Mouse (Mus musculus) cerebellum, adult (tissue): ENCODE measurements around the gene Grap2.

ENCODE experiments used
- ATAC-seq: cut with Nextera tagmentation; 2 replicates; pipeline ENCODE4 v1.9.2; 2017; ENCODE audit warnings: mild to moderate bottlenecking, moderate library complexity, mixed read lengths; ENCODE audit not compliant: insufficient number of reproducible peaks, low FRiP score, low TSS enrichment

The Grap2 gene

GRCm38 (mm10) chr15:80598750-80599149 lies 26.4 kb downstream of the Grap2 start:
- no peak for ATAC-seq

DNA sequence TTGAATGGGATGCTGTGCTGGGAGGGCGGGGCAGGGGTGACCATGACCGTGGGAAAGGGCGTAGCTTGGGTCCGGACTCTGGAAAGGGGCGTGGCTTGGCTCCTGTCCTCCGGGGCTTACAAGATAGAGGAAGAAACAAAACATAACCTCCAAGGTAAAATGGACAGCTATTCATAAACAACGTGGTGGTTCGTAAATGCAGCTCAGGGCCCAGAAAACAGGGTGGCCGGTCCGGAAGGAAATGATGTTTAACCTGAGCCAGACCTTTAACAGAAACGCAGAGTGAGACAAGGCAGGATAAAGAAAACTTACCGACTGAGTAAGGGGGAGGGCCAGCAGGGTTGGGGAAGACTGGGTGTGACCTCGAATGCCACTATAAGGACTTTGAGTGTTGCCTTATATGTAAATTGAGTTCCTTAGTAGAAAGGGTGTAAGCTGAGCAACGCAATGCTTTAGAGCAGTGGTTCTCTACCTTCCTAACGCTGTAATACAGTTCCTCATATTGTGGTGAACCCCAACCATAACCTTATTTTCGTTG lies 26.9 kb downstream of the Grap2 start:
- no peak for ATAC-seq

DNA sequence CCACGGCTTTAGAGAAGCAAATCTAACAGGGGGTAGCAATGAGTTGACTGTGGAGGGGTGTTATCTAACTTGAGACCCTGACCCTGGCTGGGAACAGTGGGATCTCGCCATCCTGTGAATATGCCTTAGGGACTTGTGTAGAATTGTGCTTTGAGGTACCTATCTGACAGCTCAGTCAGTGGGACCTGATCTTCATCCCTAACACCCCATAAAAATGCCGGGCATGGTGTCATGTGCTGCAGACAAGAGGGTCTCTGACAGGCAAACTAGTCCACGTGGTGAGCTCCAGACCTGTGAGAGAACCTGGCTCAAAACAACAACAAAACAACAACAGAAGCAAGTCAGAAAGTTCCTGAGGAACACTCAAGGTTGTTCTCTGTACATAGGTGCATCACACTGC lies 27.4 kb downstream of the Grap2 start:
- no peak for ATAC-seq

GRCm38 (mm10) chr15:80601456-80601855 lies 29.1 kb downstream of the Grap2 start:
- ATAC-seq: no peak

DNA sequence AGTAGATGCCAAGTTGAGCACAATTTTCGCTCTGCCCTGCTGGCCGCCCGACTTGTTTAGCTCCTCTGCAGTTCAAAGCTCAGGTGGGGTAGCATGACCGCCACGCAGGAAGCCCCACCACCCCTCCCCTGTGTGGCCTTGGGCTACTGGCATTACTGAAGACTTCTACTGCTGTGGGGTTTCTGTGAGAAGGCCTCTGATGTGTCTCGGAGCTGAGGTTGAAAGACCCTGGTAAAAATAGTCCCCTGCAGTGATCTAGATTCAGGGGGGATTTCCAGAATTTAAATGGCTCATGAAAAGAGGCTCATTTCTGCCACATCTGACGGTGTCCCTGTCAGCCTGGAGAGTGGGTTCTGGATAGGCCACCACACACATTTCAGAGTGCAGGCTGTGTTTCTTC lies 30.1 kb downstream of the Grap2 start:
- ATAC-seq: no peak

- no peak for ATAC-seq
Measured at GRCm38 (mm10) chr15:80604026-80604425, 31.6 kb downstream of the Grap2 start.

DNA sequence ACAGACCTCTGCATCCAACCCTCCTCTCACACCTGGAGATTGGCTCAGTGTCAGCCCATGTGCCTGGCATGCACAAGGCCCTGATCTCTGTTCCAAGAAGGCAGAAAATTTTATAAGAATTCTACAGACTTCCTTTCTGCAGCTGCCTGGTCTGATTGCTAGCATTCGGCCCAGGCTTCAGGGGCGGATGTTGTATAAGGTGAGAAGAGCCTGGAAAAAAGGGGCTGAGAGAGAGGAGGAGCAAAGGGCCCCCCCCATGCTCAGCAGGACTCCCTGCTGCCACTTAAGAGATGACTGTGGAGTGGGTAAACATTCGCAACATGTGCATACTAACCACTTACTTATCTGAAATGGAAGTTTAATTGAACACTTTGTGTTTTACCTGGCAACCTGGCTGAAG lies 35.6 kb downstream of the Grap2 start:
- no peak for ATAC-seq

- no peak for ATAC-seq
Measured at GRCm38 (mm10) chr15:80610335-80610734, 37.9 kb downstream of the Grap2 start.

DNA sequence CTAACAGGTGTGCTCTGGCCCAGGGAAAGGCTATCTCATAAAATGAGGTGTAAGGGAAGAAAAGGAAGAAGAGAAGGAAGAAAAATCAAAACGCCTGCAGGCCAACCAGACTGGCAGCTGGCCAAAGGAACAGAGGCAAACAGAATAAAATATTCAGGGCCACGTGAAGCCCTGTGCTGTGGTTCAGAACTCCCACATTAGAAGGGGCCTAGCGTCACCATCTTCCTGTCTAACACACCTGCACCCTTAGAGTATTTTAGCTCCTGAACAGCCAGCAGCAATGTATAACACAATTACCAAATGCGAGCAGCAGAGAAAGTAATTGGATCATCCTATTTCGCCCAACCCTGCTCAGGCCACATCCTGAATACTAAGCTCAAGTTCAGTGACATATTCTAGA lies 39.1 kb downstream of the Grap2 start:
- ATAC-seq: no peak

DNA sequence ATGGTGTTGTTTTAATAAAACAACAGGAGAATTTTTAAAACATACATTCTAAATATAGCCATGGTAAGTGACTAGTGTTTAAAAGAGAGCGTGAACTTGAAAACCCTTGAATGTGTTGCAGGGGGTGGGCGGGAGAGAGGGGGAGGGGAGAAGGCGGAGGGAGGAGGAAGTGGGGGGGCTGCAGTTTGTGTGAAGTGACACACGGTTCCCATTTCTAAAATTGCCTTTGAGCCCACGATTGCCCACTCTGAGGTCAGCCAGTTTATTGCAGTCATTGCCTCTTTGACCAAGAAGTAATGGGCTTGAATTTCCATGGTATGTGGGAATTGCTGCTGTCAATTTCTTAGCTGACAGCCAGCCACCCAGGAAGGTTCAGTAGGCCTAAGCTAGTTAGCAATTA lies 41.5 kb downstream of the Grap2 start:
- ATAC-seq: no peak

DNA sequence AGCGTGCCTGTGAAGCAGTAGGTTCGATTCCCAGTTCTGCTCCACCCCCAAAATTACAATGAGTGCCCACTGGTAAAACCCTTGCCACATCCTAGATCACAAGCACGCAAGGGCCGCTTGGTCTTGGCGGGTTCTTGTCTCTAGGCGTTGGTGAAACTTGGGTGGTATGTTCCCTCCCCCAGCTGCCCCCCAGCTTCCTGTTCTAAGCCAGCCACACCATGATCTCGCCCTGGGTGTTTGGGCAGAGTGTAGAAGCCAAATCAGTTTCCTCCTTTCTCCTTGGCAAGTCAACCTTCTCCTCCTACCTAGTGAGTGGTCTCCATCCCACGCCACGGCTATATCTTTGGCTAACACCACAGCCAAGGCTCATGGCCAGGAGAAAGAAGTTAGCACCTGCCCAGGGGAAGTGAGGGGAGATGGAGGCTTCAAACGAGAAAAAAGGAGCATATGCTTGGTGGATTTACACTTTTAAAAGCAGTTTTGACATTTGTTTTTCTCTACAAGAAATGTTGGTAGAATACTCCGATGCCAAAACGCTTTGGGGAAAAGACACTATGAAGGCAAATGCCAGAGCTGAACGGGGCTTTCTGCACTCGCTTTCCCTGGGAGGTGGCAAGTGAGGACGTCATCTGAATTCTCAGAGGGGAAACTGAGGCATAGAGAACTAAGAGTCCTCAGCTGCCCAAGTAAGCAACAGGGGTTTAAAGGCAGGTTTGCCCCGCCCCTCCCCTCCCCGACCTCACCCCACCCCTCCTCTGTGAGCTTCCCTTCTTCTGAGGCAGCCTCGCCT lies 42.3 kb downstream of the Grap2 start:
- ATAC-seq: no peak

DNA sequence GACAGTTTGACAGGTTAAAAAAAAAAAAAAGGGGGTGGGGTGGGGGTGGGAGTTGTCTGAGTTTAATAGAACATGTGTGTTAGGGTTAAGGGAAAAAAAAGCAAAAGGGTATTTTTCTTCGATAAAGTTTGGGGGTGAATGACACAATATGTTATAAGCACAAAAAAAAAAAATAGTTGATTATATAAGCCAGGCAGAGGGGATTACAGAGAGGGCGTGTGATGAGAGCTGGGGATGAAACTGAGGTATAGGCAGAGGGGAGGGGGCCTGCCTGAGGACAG lies 42.8 kb downstream of the Grap2 start:
- ATAC-seq: no peak

GRCm38 (mm10) chr15:80615636-80616383 lies 43.4 kb downstream of the Grap2 start:
- no peak for ATAC-seq

DNA sequence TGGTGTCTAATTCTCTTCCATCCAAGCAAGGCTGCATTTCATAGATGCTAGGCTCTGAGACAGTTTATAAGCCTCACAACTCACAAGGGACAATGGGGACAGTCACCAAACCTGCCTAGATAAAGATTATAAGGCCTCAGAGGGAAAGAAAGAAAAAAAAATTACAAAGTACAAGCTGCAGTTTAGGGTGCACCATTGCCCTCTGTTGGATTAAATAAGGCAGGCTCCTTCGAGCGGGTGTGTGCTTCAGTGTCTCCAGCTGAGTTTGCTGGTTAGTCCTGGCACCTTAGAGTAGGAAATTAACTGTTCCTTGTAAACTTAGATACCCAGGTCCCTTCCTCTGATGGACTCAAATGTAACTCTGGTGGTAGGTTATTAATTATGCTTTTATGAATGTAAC lies 45.4 kb downstream of the Grap2 start:
- no peak for ATAC-seq

DNA sequence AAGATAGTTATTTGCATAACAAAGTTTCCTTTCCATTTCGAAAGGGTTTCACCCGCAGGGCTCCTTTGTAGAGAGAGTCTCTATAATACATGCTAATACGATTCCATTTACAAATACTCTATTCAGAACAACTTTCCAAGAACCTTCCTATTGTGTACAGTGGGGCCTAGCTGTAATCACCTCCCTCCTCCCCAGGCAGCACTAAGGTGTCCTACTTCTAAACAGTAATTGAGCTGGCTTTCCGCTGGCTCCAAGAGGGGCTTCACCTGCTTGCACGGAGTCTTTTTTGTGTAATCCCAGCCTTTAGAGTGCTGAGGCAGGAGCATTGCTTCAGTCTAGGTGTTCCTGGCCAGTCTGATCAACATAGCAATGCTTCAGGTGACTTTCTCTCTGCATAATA lies 46.8 kb downstream of the Grap2 start:
- no peak for ATAC-seq

- ATAC-seq: no peak
Measured at GRCm38 (mm10) chr15:80619786-80620185, 47.4 kb downstream of the Grap2 start.

DNA sequence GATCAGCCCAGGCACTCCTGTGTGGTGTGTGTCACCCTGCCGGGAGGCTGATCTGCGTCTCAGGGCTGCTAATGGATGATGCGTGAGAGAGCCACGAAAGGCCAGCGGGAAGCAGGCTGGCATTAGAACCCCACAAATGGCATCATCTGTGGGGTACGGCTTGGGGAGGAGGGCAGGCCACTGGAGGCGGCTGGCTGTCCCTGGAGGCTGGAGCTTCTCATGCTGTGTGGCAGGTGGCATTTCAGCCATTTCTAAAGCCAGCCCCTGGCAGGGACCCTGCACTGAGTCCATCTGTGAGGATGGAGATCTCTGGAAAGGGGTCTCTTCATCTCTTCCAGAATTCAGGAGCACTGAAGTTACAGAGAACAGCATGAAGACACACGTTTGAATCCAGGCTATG lies 48.0 kb downstream of the Grap2 start:
- ATAC-seq: no peak

GRCm38 (mm10) chr15:80623171-80623837 lies 50.9 kb downstream of the Grap2 start:
- ATAC-seq: peak; percentile 93

GRCm38 (mm10) chr15:80626472-80626871 lies 54.1 kb downstream of the Grap2 start:
- no peak for ATAC-seq

- no peak for ATAC-seq
Measured at GRCm38 (mm10) chr15:80630147-80630546, 57.8 kb downstream of the Grap2 start.

- no peak for ATAC-seq
Measured at GRCm38 (mm10) chr15:80630711-80631110, 58.3 kb downstream of the Grap2 start.
